Mouse (Mus musculus) cerebellum, adult 2 months (tissue): Measurements from ENCODE around the gene Nxpe5.

Source experiments
- CTCF ChIP-seq: fragments of 200-500 bp; IDR thresholded peaks from 2 replicates; pipeline ENCODE4 v1.5.1; 2011; ENCODE audit warnings: low read depth, mild to moderate bottlenecking, control low read depth, low read length, moderate library complexity, borderline replicate concordance; ENCODE audit not compliant: insufficient read depth
- POLR2A ChIP-seq: fragments of 200-500 bp; IDR thresholded peaks from 2 replicates; pipeline ENCODE4 v1.6.1; 2011; ENCODE audit warnings: low read length, control low read depth, borderline replicate concordance; ENCODE audit not compliant: insufficient read depth

DNA sequence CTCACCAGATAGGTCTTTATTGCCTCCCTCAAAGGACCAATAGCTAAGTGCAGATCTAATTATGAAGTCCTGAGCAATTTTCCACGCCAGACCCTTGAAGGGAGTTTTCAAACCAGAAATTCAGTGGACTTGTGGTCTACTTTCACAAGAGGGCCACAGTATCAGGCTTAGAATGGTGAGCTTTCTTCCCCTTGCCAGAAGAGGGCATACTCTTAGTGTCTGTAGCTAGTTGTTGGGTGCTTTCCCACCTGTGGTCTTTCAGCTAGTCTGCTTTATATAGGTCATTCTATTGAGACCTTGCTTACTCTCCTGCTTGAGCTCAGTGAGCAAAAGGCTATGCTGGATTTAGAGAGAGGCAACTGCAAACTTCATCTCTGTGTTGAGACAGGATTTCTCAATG lies 57.8 kb downstream of the Nxpe5 start:
- TF ChIP-seq CTCF (no peak), POLR2A (no peak)
